Mouse (Mus musculus): ENCODE measurements around the gene Mrgprh.

GRCm38 (mm10) chr17:12905810-12906209 lies 30.0 kb downstream of the Mrgprh start:
- TF ChIP-seq POLR2A (IDR thresholded peaks at IDR 0.05; ENCODE audit: borderline replicate concordance, extremely low read depth, low read depth, low read length) (no peak), CTCF (IDR thresholded peaks at IDR 0.05; ENCODE audit: insufficient read depth, low read length) (no peak)

Measured in lung, adult 2 months (tissue).